Mouse (Mus musculus): Measurements from ENCODE around the gene Ocrl.
A peak's percentile ranks its signal among the peaks of the same experiment; 100 is the strongest.

The Ocrl gene

GRCm38 (mm10) chrX:47977078-47977477, 64.9 kb downstream of the Ocrl start:
- no peak for DNase-seq (ENCODE audit: low spot score in 2 of 2)

- peak; percentile 15 to 18 for DNase-seq (ENCODE audit: low spot score in 2 of 2)
These were observed 72.9 kb downstream of the Ocrl start for GRCm38 (mm10) chrX:47985000-47985619.

- DNase-seq (ENCODE audit: low spot score in 2 of 2): peak in 1 of 2 experiments; percentile 50
These were observed 75.8 kb downstream of the Ocrl start for GRCm38 (mm10) chrX:47988024-47988423.

- DNase-seq (ENCODE audit: low spot score in 2 of 2): peak; percentile 43 to 71
These were observed 80.4 kb downstream of the Ocrl start for GRCm38 (mm10) chrX:47992606-47993005.

- no peak for DNase-seq (ENCODE audit: low spot score in 2 of 2)
These were observed 86.2 kb downstream of the Ocrl start for GRCm38 (mm10) chrX:47998412-47998811.

GRCm38 (mm10) chrX:48001151-48001550, 89.0 kb downstream of the Ocrl start:
- DNase-seq (ENCODE audit: low spot score in 2 of 2): no peak

GRCm38 (mm10) chrX:48004786-48005185, 92.6 kb downstream of the Ocrl start:
- DNase-seq (ENCODE audit: low spot score in 2 of 2): no peak

- no peak for DNase-seq (ENCODE audit: low spot score in 2 of 2)
These were observed 93.9 kb downstream of the Ocrl start for GRCm38 (mm10) chrX:48006062-48006461.

GRCm38 (mm10) chrX:48011656-48012055, 99.5 kb downstream of the Ocrl start:
- no peak for DNase-seq (ENCODE audit: low spot score in 2 of 2)

Measured in urinary bladder, postnatal 36 days (tissue).